Mouse (Mus musculus): ENCODE data around the gene Gm42688. TPM values are rescaled to one million over a fixed set of nuclear protein-coding genes. Genes with fewer than 3 reads are reported as not detected.

The Gm42688 gene
- polyA plus RNA-seq, 1 experiment, result 4.4 TPM

DNA sequence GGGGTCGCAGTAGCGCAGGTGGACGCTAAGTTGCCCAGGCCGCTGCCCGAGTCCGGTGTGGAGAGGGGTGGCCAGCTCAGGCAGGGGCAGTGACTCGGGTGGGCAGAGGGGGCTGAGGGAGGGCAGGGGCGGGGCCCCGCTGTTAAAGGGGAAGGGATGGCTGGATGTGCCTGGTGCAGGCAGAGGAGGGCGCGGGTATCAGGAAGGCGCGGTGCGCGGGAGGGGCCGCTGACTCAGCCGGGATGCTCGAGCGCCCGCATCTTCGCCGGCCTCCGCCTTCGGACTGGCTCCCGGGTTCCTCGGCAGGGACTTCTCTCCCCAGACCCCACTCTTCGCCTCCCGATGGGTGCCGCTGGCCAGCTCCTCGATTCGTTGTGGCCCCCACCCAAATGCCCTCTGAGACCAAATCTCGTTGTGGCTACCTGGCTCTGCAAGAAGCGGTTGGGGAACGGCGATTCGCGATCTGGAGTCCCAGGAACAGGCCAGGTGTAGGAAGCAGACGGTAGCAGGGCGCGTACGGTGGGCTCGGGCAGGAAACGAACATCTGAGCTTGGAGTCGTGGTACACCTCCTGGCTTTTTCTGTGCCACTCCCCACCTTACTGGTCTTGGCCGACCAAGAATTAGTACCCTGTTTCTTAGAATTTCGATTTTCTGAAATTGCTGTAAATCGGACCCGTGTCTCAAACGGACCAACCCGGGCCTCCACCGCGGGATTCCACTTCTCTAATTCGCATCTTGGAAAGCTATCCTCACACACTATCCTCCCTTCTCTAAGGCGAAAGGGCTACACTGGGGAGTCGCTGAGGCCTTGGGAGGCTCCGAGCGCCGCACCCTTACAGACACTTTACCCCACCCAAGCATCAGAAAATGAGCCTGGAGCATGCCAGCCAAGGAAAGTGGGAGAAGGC is 30.9 kb upstream of the Gm42688 start:
- Histone ChIP-seq H3K4me3 (ENCODE audit: insufficient read depth, low read depth, low read length) (no peak overlapping the region), H3K4me1 (ENCODE audit: control insufficient read depth, insufficient read depth, low read length) (no peaks in the 10 kb centered on the region), H3K27me3 (replicated peaks; ENCODE audit: control insufficient read depth, insufficient read depth, low read length) (peaks cover 23% of the 10 kb centered on the region), H3K36me3 (ENCODE audit: control insufficient read depth, insufficient read depth, low read length) (no peaks in the 10 kb centered on the region), H3K27ac (ENCODE audit: insufficient read depth, low read depth, low read length) (no peak overlapping the region)
- DNase-seq, result peak; percentile 27
- TF ChIP-seq POLR2A (IDR thresholded peaks at IDR 0.05; ENCODE audit: low read depth, low read length) (no peak), CTCF (conservative IDR thresholded peaks at IDR 0.05; ENCODE audit: insufficient read depth, insufficient read length, low read depth, low read length) (no peak)
- WGBS, result 3% methylated on average over 58 of the region's 58 CpGs

DNA sequence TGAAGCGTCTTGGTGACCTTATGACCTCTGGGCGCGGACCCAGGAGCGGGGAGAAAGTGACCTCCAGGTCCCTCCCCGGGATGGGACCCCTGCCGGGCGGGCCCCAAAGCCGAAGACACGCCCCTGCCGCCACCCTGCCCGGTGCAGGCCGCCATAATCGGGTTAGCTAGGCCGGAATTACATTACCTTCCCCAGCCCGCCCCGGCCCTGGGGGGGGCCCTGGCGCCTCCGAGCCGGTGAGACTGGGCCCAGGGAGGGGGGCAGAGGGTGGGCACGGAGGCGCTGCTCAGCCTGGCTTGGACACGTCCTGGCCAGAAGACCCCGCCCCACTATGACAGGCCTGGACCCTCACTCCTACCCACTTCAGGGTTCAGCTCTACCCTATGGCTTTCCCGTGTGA is 30.2 kb upstream of the Gm42688 start:
- peaks cover 23% of the 10 kb centered on the region for H3K27me3 ChIP-seq (replicated peaks; ENCODE audit: control insufficient read depth, insufficient read depth, low read length)
- no peaks in the 10 kb centered on the region for H3K4me1 ChIP-seq (ENCODE audit: control insufficient read depth, insufficient read depth, low read length)
- no peak for DNase-seq
- H3K27ac ChIP-seq (ENCODE audit: insufficient read depth, low read depth, low read length), result no peak overlapping the region
- no peak for TF ChIP-seq CTCF (conservative IDR thresholded peaks at IDR 0.05; ENCODE audit: insufficient read depth, insufficient read length, low read depth, low read length)
- no peak for TF ChIP-seq POLR2A (IDR thresholded peaks at IDR 0.05; ENCODE audit: low read depth, low read length)
- 6% methylated on average over 24 of the region's 24 CpGs for whole genome bisulfite sequencing
- no peak overlapping the region for H3K4me3 ChIP-seq (ENCODE audit: insufficient read depth, low read depth, low read length)
- H3K36me3 ChIP-seq (ENCODE audit: control insufficient read depth, insufficient read depth, low read length), result no peaks in the 10 kb centered on the region

DNA sequence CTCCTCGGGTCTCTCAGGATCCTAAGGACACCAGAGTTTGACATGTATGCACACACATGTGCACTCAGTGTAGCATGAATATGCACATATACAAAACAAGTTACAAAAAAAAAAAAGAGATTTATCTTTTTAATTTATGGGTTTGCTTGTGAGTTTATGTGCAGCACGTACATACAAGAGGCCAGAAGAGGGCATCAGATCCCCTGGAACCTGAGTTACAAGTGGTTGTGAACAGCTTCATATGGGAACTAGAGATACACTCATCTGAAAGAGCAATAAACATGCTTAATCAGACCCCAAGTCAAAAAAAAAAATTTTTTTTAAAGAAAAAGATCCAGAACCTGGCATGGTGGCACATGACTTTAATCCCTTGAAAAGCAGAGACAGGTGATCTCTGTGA is 26.4 kb upstream of the Gm42688 start:
- Histone ChIP-seq H3K36me3 (ENCODE audit: control insufficient read depth, insufficient read depth, low read length) (no peaks in the 10 kb centered on the region), H3K4me1 (ENCODE audit: control insufficient read depth, insufficient read depth, low read length) (no peaks in the 10 kb centered on the region), H3K4me3 (ENCODE audit: insufficient read depth, low read depth, low read length) (no peak overlapping the region), H3K27me3 (replicated peaks; ENCODE audit: control insufficient read depth, insufficient read depth, low read length) (peaks cover 12% of the 10 kb centered on the region), H3K27ac (ENCODE audit: insufficient read depth, low read depth, low read length) (no peak overlapping the region)
- DNase-seq, result peak; percentile 42
- 22% methylated on average over 2 of the region's 2 CpGs for WGBS
- TF ChIP-seq POLR2A (IDR thresholded peaks at IDR 0.05; ENCODE audit: low read depth, low read length), result no peak
- no peak for TF ChIP-seq CTCF (conservative IDR thresholded peaks at IDR 0.05; ENCODE audit: insufficient read depth, insufficient read length, low read depth, low read length)

DNA sequence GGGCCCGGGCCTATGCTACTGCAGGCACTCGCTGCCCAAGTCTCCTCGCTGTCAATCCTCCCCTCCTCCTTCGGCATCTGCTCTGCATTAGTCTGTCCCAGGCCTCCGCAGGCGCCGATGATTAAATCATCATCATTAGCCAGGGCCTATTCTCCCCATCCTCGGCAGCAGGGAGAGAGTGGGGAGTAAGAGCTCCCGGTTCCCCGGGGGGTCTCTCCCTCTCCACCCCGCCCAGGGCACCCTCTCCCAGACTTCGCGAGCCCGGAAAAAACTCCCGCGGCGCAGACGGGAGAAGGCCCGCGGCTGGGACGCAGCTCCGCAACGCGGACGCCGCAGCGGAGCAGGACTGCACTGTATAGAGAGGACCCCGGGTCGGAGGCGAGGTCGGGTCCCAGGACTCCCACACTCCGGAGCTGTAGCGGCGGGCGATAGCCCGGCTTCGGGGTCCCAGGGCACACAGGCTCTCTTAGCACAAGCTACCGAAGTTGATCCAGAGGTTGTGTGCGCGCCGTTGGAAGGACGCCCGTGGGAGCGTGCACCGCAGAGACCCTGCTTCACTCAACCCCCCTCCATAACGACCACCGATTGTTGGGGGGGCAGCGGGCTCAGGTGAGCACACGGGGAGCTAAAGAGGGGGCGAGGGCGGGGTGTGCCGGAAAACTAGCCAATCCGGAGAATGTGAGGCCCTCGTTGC is 23.6 kb upstream of the Gm42688 start, which contains the start of gene Pcgf1:
Gene Pcgf1 (plus strand): TSS at position 240 of the 694 bp plus-strand sequence.
- Histone ChIP-seq H3K4me3 (ENCODE audit: insufficient read depth, low read depth, low read length) (peak within 1 kb of the TSS; percentile 56), H3K27me3 (replicated peaks; ENCODE audit: control insufficient read depth, insufficient read depth, low read length) (no peaks in the 10 kb centered on the region), H3K27ac (ENCODE audit: insufficient read depth, low read depth, low read length) (peak within 1 kb of the TSS; percentile 92), H3K4me1 (ENCODE audit: control insufficient read depth, insufficient read depth, low read length) (no peaks in the 10 kb centered on the region), H3K36me3 (ENCODE audit: control insufficient read depth, insufficient read depth, low read length) (no peaks in the 10 kb centered on the region)
- WGBS, result under 1% methylated on average over 54 of the region's 54 CpGs
- DNase-seq, result peak; percentile 50
- TF ChIP-seq CTCF (conservative IDR thresholded peaks at IDR 0.05; ENCODE audit: insufficient read depth, insufficient read length, low read depth, low read length) (no peak), POLR2A (IDR thresholded peaks at IDR 0.05; ENCODE audit: low read depth, low read length) (no peak)

DNA sequence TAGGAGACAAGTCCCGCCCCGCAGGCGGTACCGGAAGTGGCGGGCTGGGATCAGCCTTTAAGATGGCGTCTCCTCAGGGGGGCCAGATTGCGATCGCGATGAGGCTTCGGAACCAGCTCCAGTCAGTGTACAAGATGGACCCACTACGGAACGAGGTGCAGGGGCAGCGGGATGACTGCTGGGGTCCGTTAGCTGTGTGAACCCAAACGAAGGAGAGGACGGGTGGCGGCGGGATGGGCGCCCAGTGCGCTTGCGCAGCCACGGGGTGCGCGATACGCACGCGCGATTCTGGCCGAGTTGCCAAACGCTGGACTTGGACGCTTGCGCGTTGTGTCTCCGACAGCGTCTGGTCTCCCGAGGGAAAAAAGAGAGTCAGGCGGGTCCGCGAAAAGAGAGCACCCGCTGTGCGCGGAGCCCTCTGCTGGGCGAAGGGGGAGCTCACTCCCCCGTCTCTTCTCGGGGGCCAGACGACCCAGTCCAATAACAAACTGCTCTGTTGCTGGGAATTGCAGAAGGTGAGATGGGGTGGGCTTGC is 23.0 kb upstream of the Gm42688 start:
- under 1% methylated on average over 46 of the region's 46 CpGs for WGBS
- peak; percentile 32 for TF ChIP-seq POLR2A (IDR thresholded peaks at IDR 0.05; ENCODE audit: low read depth, low read length)
- peak; percentile 48; the same call in 1 of the 2 replicates for TF ChIP-seq CTCF (conservative IDR thresholded peaks at IDR 0.05; ENCODE audit: insufficient read depth, insufficient read length, low read depth, low read length)
- Histone ChIP-seq H3K27me3 (replicated peaks; ENCODE audit: control insufficient read depth, insufficient read depth, low read length) (no peaks in the 10 kb centered on the region), H3K4me3 (ENCODE audit: insufficient read depth, low read depth, low read length) (peak overlapping the region; percentile 56), H3K4me1 (ENCODE audit: control insufficient read depth, insufficient read depth, low read length) (no peaks in the 10 kb centered on the region), H3K36me3 (ENCODE audit: control insufficient read depth, insufficient read depth, low read length) (no peaks in the 10 kb centered on the region), H3K27ac (ENCODE audit: insufficient read depth, low read depth, low read length) (peak overlapping the region; percentile 92)
- DNase-seq, result peak; percentile 99

DNA sequence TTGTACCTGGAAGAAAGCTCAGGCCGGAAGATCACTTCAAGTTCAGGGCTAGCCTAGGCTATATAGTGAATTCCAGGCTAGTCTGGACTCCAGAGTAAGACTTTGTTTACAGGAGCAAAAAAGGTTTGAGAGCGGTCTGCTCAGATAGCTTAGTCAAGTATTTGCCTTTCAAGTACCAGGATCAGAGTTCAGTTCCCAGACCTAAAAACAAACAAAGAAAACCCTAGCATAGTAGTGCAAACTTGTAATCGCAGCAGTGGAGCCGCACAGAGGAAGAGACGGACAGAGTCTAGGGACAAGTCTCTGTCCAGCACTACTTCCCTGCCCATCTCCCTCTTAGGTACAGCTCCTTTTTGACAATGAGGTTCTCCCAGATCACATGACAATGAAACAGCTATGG is 21.2 kb upstream of the Gm42688 start:
- no peak for DNase-seq
- Histone ChIP-seq H3K4me1 (ENCODE audit: control insufficient read depth, insufficient read depth, low read length) (no peaks in the 10 kb centered on the region), H3K27me3 (replicated peaks; ENCODE audit: control insufficient read depth, insufficient read depth, low read length) (no peaks in the 10 kb centered on the region), H3K36me3 (ENCODE audit: control insufficient read depth, insufficient read depth, low read length) (no peaks in the 10 kb centered on the region), H3K27ac (ENCODE audit: insufficient read depth, low read depth, low read length) (no peak overlapping the region), H3K4me3 (ENCODE audit: insufficient read depth, low read depth, low read length) (no peak overlapping the region)
- 97% methylated on average over 5 of the region's 5 CpGs for WGBS
- TF ChIP-seq CTCF (conservative IDR thresholded peaks at IDR 0.05; ENCODE audit: insufficient read depth, insufficient read length, low read depth, low read length) (no peak), POLR2A (IDR thresholded peaks at IDR 0.05; ENCODE audit: low read depth, low read length) (no peak)
